Mouse (Mus musculus): ENCODE measurements at regions not wholly inside any gene's neighbourhood (a gene's known extent, or its start where the extent isn't known, plus 50 kb on each side); places are given as distances from the start of the nearest gene placed in this dataset.

DNA sequence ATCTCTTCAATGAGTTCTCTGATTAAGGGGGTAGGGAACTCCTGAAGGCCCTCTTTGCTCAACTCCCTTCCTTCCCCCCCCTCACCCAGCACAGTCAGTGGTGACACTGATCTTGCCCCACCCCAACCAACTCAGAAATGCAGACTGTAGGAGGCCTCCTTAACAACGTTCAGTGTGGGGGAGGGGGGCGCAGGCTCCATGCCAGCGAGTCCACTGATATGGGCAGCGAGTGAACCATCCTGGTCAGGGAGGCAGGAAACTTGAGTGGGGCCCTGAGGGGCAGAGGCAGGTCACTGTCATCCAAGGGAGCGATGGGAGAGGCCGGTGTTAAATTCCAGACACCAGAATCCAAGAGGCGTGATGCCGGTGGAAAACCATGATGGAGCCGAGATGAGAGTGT is 70.5 kb upstream of the Calm2 start:
- no peak for DNase-seq (ENCODE audit: low read depth)
- no peak for TF ChIP-seq POLR2A (IDR thresholded peaks at IDR 0.05; ENCODE audit: borderline replicate concordance, extremely low read depth, insufficient read depth, insufficient read length, poor library complexity, severe bottlenecking)
- no peak for TF ChIP-seq CTCF (IDR thresholded peaks at IDR 0.05; ENCODE audit: borderline replicate concordance, extremely low read depth, insufficient read depth, insufficient read length)

DNA sequence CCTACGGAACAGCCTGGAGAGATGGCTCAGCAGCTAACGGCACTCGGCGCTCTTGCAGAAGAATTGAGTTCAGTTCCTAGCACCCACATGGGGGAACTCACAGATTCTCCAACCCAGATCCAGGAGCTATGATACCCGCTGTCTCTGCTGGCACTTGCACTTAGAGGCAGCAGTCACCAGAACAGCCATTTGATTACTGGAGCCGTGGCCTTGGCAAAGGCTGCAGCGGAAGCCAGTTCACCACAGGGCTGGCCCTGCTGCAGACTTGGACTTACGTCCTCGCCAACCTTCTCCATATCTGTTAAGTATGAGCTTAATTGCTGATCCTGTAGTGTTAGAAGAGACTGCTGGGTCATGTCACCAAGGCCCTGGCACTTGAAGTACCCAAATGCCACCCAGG is 72.7 kb upstream of the Calm2 start:
- TF ChIP-seq POLR2A (IDR thresholded peaks at IDR 0.05; ENCODE audit: borderline replicate concordance, extremely low read depth, insufficient read depth, insufficient read length, poor library complexity, severe bottlenecking) (no peak), CTCF (IDR thresholded peaks at IDR 0.05; ENCODE audit: borderline replicate concordance, extremely low read depth, insufficient read depth, insufficient read length) (no peak)
- DNase-seq (ENCODE audit: low read depth): no peak

DNA sequence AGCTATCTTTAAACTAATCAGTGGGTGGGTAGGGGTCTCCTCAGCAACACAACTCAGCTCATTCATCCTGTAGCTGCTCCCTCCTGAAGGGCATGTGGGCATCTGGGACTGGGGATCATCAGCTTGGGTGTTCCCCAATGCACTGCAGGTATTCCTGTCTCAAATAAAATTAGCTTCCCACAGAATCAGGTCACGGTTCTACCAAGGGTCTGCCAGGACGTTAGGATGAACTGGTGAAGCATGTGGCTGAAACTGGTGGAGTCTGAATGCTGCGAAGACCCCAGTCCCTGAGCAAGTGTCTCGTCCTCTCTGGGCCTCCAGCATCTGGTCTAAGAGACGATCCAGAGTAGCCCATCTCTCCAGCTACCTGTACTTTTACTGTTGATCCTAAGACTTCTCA is 74.1 kb upstream of the Calm2 start:
- no peak for DNase-seq (ENCODE audit: low read depth)
- no peak for TF ChIP-seq CTCF (IDR thresholded peaks at IDR 0.05; ENCODE audit: borderline replicate concordance, extremely low read depth, insufficient read depth, insufficient read length)

DNA sequence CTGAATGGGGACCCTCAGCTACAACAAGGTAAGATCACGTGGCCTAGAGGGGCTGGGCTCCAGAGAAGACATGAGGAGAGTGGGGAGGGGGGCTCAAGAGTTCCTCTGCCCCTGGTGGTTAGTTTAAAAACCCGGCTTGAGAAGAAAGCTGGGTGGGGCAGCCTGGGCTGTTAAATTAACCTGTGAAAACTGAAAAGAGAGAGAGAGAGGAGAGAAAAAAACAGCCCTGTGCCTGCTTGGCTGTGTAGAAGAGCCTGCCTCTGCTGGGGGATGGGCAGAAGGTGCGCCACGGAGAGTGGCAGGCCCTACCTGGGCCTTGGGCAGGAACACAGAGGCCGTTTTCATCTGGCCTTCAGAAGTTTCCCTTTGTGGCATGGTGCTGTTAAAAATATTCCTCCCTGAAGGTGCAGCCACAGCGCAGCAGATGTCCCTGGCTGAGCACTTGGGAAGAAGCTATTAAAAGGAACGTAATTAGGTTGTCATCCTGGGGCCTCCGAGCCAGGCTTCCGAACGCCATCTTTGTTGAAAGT is 75.0 kb upstream of the Calm2 start:
- peak; percentile 65 for DNase-seq (ENCODE audit: low read depth)
- TF ChIP-seq POLR2A (IDR thresholded peaks at IDR 0.05; ENCODE audit: borderline replicate concordance, extremely low read depth, insufficient read depth, insufficient read length, poor library complexity, severe bottlenecking) (no peak), CTCF (IDR thresholded peaks at IDR 0.05; ENCODE audit: borderline replicate concordance, extremely low read depth, insufficient read depth, insufficient read length) (no peak)

DNA sequence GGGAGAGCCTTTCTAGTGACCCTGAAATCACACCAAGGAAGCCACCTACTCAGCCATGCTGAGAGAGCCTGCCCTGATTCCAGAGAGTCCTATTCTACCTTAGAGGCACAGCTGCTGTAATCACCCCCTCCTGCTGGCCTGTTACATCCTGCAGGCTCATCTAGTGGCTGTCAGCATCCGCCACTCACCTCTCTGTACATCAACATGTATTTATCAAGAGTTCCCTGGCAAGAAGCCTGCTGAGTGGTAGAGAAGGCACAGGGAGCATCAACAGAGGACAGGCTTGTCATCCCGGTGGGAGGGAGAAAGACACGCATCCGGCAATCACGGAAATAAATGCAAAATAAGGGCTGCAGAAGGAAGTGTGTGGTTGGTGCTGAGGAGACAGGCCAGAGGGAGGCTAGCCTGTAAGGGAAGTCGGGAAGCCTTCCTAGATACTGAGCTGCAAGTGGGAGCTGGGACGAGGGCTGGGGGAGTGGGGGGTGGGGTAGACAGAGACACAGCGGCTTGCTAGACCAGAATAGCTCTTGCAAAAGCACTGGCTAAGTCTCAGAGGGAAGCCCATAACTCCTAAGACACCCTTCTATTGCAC is 75.9 kb upstream of the Calm2 start:
- TF ChIP-seq CTCF (IDR thresholded peaks at IDR 0.05; ENCODE audit: borderline replicate concordance, extremely low read depth, insufficient read depth, insufficient read length): no peak
- TF ChIP-seq POLR2A (IDR thresholded peaks at IDR 0.05; ENCODE audit: borderline replicate concordance, extremely low read depth, insufficient read depth, insufficient read length, poor library complexity, severe bottlenecking): no peak

DNA sequence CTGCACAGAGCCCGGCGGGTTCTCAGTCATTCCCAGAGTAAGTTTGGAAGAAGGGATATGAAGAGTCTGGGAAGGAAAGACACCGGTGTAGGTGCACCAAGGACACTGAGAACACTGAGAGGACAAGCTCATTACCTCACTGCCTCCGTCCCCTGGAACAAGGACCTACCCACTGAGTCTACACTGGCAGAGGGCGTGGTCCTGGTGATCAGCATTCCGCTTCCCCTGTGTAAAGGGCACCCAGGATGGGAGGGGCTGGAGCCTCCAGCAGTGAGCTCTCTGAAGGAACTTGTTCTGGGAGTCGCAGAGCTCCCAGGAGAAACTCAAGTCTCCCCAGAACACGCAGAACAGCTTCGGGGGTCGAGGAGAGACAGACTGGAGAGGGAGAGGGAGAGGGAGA is 76.9 kb upstream of the Calm2 start:
- DNase-seq (ENCODE audit: low read depth): no peak

More for the DNA sequence above, 75.9 kb upstream of the Calm2 start:
- DNase-seq (ENCODE audit: low read depth): peak; percentile 79

DNA sequence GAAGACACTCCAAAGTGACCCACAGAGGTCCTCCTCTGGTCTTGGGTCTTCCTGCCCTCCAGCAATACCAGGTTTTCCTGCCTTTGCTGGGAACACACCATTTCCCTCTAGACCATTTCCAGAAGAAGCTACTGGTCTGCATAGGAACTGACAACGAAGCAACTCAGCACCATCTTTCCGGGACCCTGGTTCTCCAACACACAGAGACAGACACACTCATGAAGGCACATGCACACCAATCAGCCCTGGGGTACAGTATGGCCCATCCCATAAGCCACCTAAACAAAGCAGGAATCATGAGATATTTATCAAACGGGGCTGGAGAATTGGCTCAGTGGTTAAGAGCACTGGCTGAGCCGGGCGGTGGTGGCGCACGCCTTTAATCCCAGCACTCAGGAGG is 80.4 kb upstream of the Calm2 start:
- TF ChIP-seq CTCF (IDR thresholded peaks at IDR 0.05; ENCODE audit: borderline replicate concordance, extremely low read depth, insufficient read depth, insufficient read length) (no peak), POLR2A (IDR thresholded peaks at IDR 0.05; ENCODE audit: borderline replicate concordance, extremely low read depth, insufficient read depth, insufficient read length, poor library complexity, severe bottlenecking) (no peak)
- no peak for DNase-seq (ENCODE audit: low read depth)

More for the DNA sequence above, 76.9 kb upstream of the Calm2 start:
- TF ChIP-seq CTCF (IDR thresholded peaks at IDR 0.05; ENCODE audit: borderline replicate concordance, extremely low read depth, insufficient read depth, insufficient read length) (no peak), POLR2A (IDR thresholded peaks at IDR 0.05; ENCODE audit: borderline replicate concordance, extremely low read depth, insufficient read depth, insufficient read length, poor library complexity, severe bottlenecking) (no peak)

DNA sequence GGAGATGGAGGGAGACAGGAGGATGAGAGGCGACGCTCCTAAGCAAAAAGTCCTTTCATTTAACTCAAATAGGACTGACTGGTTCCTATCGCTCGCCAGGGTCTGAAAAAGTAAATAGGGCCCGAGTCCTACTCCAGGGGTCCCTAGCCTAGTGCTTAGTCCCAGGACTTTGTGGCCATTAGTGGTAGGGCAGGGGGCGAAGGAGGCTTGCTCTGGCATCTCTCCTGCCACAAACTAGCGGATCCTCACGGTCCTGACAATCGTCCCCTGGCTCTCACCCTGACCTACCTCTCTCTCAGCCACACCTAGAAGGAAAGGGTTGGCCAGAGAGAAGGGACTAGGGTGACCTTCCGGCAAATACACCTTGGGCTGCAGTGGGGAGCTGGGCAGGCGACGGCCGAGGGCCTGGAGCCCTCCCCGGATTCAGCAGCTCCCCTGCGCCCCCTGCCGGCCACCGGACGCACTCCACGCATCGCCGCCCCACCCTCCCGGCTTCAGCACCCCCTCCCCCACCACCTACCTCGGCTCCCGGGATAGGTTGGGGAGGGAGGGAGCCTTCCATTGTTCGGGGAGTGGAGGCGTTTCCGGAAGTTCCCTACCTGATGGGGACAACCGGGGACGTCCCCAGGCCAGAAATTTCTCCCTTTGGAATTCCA is 83.6 kb upstream of the Calm2 start:
- peak; percentile 85 for DNase-seq (ENCODE audit: low read depth)
- TF ChIP-seq POLR2A (IDR thresholded peaks at IDR 0.05; ENCODE audit: borderline replicate concordance, extremely low read depth, insufficient read depth, insufficient read length, poor library complexity, severe bottlenecking): peak; percentile 3; the same call in 1 of the 2 replicates
- TF ChIP-seq CTCF (IDR thresholded peaks at IDR 0.05; ENCODE audit: borderline replicate concordance, extremely low read depth, insufficient read depth, insufficient read length): peak; percentile 80

DNA sequence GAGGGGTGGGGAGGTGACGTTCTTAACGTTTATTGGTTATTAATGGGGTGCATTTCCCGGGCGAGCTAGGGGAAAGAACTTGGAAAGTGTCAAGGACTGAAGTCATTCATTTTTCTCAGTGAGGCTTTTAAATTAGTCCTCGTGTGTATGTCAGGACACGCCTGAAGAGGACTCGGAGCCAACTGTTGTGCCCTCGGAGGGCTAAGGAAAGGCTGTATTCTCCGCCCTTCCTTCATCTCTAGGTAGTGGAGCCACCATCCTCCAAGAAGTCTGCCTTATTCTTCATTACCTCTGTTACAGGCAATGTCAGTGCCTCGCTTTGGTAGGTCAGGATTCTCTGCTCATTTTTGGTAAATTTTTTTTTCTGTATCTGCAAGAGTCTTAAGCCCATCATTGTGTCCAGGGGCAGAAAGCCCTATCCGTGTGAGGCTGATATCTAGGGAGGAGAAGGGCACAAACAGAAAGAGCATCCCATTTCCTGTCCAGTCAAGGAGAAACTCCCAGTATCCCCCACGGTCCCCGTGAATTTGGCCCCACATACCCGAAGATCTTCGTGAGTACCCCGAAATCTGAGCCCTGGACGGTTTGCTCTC is 84.2 kb upstream of the Calm2 start:
- TF ChIP-seq POLR2A (IDR thresholded peaks at IDR 0.05; ENCODE audit: borderline replicate concordance, extremely low read depth, insufficient read depth, insufficient read length, poor library complexity, severe bottlenecking) (no peak), CTCF (IDR thresholded peaks at IDR 0.05; ENCODE audit: borderline replicate concordance, extremely low read depth, insufficient read depth, insufficient read length) (no peak)
- DNase-seq (ENCODE audit: low read depth): no peak

DNA sequence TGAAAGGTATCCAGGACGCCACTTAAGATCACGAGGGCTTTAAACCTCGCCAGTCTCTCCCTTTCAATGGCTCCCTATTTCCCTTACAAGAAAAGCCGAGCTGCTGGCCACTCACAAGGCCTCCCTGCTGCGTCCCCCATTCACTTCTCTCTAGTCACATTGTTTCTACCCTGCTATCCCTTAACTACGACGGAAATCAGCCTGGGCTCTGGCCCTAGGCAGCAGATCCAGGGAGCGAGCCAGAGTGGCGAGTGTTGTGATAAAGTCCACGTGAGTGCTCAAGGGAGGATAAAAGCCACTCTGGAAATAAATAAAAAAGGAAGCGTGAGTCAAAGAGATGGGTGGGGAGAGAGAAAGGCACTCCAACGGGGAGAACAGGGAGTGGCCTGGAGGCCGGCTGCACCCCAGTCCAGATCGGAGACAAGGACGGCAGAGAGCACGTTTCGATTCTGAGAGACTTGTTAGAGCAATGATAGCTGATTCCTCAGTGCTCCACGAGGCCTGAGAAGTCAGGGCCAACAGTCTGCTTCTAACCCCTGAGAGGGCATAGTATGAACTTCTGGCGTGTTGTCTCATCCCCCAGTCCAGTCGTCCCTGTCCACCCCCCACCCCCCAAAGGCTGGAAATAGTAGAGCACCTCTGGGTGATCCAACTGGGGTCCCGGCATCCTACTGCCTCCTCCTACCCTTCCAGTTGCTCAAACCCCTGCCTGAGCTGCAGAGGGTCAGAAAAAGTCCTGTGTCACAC is 84.8 kb upstream of the Calm2 start:
- TF ChIP-seq POLR2A (IDR thresholded peaks at IDR 0.05; ENCODE audit: borderline replicate concordance, extremely low read depth, insufficient read depth, insufficient read length, poor library complexity, severe bottlenecking) (no peak), CTCF (IDR thresholded peaks at IDR 0.05; ENCODE audit: borderline replicate concordance, extremely low read depth, insufficient read depth, insufficient read length) (no peak)

DNA sequence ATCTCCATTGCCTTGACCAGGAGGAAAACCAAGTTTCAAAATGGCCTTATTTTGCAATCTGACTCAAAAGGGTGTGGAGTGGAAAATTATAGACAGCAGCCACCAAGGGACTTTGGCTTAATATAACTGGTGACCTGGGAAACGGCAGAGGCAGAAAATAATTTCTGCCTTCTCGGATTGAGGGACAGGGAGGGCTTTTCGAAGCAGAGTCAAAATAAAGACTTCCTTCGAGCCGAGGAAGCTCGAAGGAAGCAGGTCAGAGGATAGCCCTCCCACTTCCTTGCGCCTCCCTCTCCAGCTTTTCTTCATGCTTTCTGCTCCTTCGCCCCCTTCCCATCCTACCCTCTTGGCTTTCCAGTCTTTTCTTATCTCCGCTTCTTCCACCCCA is 85.4 kb upstream of the Calm2 start:
- peak; percentile 20 for DNase-seq (ENCODE audit: low read depth)
- TF ChIP-seq POLR2A (IDR thresholded peaks at IDR 0.05; ENCODE audit: borderline replicate concordance, extremely low read depth, insufficient read depth, insufficient read length, poor library complexity, severe bottlenecking): no peak
- TF ChIP-seq CTCF (IDR thresholded peaks at IDR 0.05; ENCODE audit: borderline replicate concordance, extremely low read depth, insufficient read depth, insufficient read length): no peak

More for the DNA sequence above, 84.8 kb upstream of the Calm2 start:
- peak; percentile 60 for DNase-seq (ENCODE audit: low read depth)
